Mouse (Mus musculus) olfactory bulb, adult 2 months (tissue): ENCODE results near the gene Plcxd2. TPM values are rescaled to one million over a fixed set of nuclear protein-coding genes. Genes with fewer than 3 reads are reported as not detected.

Experiments
- H3K27ac ChIP-seq: fragments of 200-500 bp; 2 replicates; pipeline ENCODE4 v1.5.1; 2012; ENCODE audit warnings: low read depth, low read length; ENCODE audit not compliant: insufficient read depth
- H3K4me1 ChIP-seq: fragments of 200-500 bp; 2 replicates; pipeline ENCODE4 v1.6.1; 2012; ENCODE audit warnings: low read length; ENCODE audit not compliant: control insufficient read depth, insufficient read depth
- H3K4me3 ChIP-seq: fragments of 200-500 bp; 2 replicates; pipeline ENCODE4 v1.5.1; 2012; ENCODE audit warnings: mild to moderate bottlenecking, low read depth, low read length, moderate library complexity; ENCODE audit not compliant: insufficient read depth
- CTCF ChIP-seq: fragments of 200-500 bp; IDR thresholded peaks from 2 replicates; pipeline ENCODE4 v1.5.1; 2012; ENCODE audit warnings: low read depth, mild to moderate bottlenecking, low read length, moderate library complexity; ENCODE audit not compliant: insufficient read depth
- POLR2A ChIP-seq: fragments of 200-500 bp; IDR thresholded peaks from 2 replicates; pipeline ENCODE4 v1.6.1; 2012; ENCODE audit warnings: mild to moderate bottlenecking, low read depth, low read length, moderate library complexity; ENCODE audit not compliant: insufficient read depth
- WGBS: fragments of 180-500 bp; shearing (Covaris S2); methylation state at CpG from one replicate; pipeline ENCODE4 v1.1.7; 2018; 5-methylcytosine and 5-hydroxymethylcytosine counted together
- polyA plus RNA-seq: library from polyadenylated mRNA; stranded (reverse); fragments of >200 nt; gene quantifications from 2 replicates; pipeline ENCODE4 v1.2.4, GENCODE M21; 2012; ENCODE audit warnings: low replicate concordance; ENCODE audit not compliant: missing spikeins, insufficient read depth, insufficient read length

Plcxd2 gene
- polyA plus RNA-seq, 1 experiment: not detected

DNA sequence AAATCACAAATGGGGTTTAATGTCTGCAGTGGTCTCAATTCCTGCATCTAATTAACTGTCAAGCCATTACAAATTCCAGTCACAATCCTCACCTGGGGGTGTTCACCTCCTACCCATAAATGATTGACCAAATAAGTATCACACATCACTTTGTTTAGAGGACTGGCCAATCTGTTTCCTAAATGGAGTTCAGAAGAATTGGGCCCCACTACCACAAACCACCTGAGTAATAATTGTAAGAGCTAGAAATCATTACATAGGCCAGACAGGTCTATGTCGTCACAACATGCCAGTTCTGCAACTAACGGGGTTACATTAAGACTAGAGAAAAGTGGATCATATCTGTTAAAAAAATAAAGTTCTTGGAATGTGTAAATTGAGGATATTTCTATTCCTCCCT lies 58.0 kb downstream of the Plcxd2 start:
- 90% methylated on average over 2 of the region's 2 CpGs for WGBS
- no peak overlapping the region for H3K4me3 ChIP-seq
- no peak overlapping the region for H3K27ac ChIP-seq
- H3K4me1 ChIP-seq: no peaks in the 10 kb centered on the region
- TF ChIP-seq CTCF (no peak), POLR2A (no peak)

DNA sequence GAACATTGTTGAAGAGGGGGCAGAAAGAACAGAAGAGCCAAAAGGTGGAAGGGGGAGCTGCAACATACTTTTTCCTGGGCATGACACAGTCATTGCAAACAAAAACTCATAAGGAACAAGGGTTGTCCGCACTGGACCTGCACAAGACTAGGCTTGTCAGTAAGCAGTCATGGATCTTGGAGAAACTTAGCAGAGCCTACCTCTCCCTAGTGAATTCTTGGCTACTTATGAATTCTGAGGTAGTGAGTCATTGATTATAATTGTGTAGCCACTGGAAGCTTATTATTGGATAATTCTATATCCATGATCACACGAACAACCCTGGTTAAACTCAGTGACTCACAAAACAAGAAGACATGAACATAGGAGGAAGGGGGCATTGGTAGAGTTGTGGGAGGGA lies 63.7 kb downstream of the Plcxd2 start:
- WGBS: 85% methylated on average over 2 of the region's 2 CpGs
- Histone ChIP-seq H3K27ac (no peak overlapping the region), H3K4me3 (no peak overlapping the region), H3K4me1 (no peaks in the 10 kb centered on the region)
- no peak for TF ChIP-seq CTCF
- TF ChIP-seq POLR2A: no peak

DNA sequence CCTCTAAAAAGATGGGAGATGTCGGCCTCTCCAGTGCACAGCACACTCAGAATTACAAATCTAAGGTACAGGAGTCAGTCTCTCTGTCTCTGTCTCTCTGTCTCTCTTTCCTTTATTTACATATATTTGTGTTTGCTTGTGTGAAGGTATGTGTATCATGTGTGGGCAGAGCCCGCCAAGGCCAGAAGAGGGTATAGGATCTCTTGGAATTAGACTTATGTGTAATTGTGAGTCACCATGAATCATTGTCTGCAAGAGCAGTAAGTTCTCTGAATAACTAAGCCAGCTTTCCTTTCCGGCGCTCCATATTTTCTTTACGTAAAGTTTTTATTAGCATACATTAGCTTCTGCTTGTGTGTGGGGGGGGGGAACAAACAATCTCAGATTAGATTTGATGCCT lies 64.4 kb downstream of the Plcxd2 start:
- H3K4me1 ChIP-seq: no peaks in the 10 kb centered on the region
- H3K27ac ChIP-seq: no peak overlapping the region
- 60% methylated on average over 5 of the region's 5 CpGs for WGBS
- no peak for TF ChIP-seq POLR2A
- TF ChIP-seq CTCF: no peak
- no peak overlapping the region for H3K4me3 ChIP-seq

DNA sequence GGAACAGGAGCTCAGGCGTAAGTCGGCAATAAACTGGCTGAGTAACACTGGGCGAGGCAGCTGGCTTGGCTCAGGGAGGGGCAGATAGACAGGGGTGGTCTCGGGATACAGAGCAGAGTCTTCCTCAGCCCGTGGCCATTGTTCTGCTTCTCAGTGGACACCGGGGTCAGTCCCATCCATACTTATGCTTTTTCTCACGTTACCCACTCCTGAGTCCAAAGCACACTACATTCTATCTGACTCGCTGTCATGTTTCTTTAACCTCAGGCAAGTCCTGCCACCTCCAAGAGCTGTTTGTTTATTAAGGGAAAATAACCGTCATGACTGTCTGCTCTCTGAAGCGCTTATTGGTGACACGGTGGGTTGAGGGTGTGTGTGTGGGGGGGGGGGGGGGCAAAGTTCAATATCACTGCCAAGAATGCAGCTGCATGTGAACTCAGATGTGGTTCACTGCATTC lies 64.8 kb downstream of the Plcxd2 start:
- H3K27ac ChIP-seq: no peak overlapping the region
- no peak overlapping the region for H3K4me3 ChIP-seq
- 70% methylated on average over 11 of the region's 11 CpGs for WGBS
- no peaks in the 10 kb centered on the region for H3K4me1 ChIP-seq
- no peak for TF ChIP-seq POLR2A
- TF ChIP-seq CTCF: no peak

DNA sequence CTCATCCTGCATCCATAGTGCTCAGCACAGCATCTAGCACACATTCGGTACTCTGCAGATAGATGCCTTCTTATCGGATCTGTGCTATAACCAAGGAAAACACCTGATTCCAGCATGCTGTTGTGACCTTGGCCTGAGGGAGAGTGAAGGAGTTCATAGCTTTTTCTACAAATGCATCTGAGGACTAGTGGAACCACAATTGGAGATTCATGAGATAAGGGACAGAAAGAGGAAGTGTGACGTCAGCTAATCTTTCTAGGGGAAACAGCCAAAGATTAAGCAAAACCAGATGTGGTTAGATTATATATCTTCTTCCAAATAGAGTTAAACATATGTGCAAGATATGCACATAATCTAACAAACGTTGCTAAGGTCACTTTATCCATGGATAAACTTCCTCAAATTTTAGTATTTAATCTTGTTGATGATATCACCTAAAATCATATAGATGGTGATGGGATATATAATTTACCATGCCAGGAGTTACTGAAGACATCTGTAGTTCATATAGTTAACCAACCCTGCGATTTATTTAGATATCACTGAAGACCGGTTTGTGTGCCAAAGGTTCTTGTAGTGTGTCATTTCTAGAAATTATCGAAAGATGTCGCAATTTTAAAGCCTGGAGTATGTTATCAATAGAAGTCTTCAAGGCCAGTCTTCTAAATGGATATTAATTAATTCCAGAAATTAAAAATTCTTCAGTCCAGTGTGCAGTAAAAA lies 67.7 kb downstream of the Plcxd2 start:
- TF ChIP-seq POLR2A (no peak), CTCF (no peak)
- WGBS: 91% methylated on average over 8 of the region's 8 CpGs
- Histone ChIP-seq H3K4me1 (no peaks in the 10 kb centered on the region), H3K27ac (no peak overlapping the region), H3K4me3 (no peak overlapping the region)

DNA sequence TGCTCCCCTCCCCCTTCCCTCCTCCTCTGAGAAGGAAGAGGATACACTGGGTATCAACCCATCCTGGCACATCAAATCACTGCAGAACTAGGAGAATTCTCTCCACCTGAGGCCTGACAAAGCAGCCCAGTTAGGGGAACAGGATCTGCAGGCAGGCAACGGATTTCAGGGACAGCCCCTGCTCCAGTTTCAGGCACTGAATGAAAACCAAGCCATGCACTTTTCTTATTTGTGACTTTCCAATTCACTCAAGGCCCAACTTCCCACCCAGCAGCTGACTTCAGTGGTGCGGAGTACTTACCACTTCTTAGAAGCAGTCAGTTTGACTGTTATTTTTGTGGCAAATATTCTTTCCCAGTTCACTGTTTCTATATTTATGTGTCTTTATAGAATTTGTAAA lies 69.3 kb downstream of the Plcxd2 start:
- H3K4me1 ChIP-seq: no peaks in the 10 kb centered on the region
- H3K27ac ChIP-seq: no peak overlapping the region
- TF ChIP-seq CTCF: no peak
- no peak for TF ChIP-seq POLR2A
- H3K4me3 ChIP-seq: no peak overlapping the region
- 78% methylated on average over 2 of the region's 2 CpGs for WGBS

DNA sequence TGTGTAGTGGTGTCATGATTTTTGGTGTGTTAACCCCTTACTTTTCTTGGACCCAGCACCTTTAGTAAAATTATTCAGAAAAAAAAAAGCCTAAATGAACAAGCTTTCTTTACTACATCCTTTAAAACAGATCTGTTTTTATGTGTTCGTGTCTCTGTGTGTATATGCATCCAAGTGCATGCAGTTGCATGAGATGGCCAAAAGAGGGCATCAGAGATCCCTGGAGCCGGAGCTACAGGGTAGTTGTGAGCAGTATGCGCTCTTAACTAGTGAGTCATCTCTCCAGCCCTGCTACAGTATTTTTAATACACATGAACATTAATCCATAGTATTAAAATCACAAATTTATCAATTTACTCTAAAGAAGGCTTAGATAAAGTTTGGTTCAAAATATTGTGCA lies 70.6 kb downstream of the Plcxd2 start:
- TF ChIP-seq POLR2A (no peak), CTCF (no peak)
- WGBS: 99% methylated on average over 3 of the region's 3 CpGs
- H3K4me1 ChIP-seq: no peaks in the 10 kb centered on the region
- no peak overlapping the region for H3K4me3 ChIP-seq
- no peak overlapping the region for H3K27ac ChIP-seq

DNA sequence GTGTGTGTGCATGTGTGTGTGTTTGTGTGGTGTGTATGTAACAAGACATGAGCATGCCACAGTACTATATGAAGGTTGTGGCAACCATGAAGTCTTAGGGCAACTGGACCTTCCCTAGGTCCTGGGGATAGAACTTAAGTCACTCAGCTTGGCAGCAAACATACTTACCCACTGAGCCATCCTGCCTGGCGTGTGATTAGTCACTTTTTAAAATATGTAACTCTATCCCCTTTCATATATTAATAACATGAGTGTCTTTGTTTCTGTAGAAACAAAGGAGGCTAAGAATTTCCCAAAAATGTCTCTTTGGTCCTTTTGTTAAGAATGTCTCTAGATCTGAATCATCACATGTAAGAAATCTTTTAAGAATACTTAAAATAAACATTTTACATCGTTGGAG lies 72.6 kb downstream of the Plcxd2 start:
- 60% methylated on average over 2 of the region's 2 CpGs for WGBS
- H3K4me1 ChIP-seq: no peaks in the 10 kb centered on the region
- TF ChIP-seq POLR2A (no peak), CTCF (no peak)
- no peak overlapping the region for H3K4me3 ChIP-seq
- no peak overlapping the region for H3K27ac ChIP-seq

DNA sequence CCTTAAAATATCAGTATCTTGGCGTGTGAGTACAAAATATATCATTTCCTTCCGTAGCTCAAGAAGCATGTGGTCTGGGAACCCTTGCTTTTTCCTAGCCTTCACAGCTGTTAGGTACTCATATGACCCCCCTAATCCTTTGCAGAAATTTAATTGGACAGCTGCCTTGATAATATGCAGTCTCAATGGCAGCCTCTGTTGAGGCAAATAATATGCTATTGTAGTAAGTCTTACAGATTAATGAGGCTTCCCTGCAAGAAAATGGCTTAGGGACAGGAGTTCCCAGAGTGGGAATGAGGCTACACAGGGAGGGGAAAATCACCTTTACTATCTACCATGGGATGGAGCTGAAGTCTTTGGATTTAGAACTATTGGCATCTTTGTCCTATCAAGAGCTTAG lies 73.5 kb downstream of the Plcxd2 start:
- Histone ChIP-seq H3K27ac (no peak overlapping the region), H3K4me3 (no peak overlapping the region), H3K4me1 (no peaks in the 10 kb centered on the region)
- no peak for TF ChIP-seq POLR2A
- no peak for TF ChIP-seq CTCF
- 56% methylated on average over 2 of the region's 2 CpGs for WGBS

DNA sequence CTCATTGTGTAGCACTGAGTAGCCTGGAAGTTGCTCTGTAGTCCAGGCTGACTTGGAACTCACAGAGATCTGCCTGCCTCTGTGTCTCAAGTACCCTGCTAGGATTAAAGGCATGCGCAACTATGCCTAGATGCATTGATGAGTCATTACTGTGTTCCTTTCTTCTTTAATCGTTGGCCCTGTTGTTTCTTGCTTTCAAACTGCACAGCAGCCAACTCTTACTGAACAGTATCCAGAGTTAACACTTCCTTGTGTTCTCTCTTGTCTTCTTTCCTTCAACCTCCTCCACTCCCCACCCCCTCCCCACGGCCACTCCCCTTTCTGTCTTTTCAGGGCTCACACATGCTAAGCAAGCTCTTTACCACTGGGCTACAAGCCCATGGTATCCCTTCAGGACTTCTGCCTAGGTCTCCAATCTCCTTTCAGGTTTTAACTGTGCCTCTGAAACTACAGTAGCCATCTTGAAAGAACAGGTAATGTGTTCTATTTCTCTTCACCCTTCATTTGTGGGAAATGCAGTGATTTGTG lies 74.0 kb downstream of the Plcxd2 start:
- 28% methylated on average over 3 of the region's 3 CpGs for WGBS
- H3K4me1 ChIP-seq: no peaks in the 10 kb centered on the region
- no peak for TF ChIP-seq POLR2A
- TF ChIP-seq CTCF: no peak
- no peak overlapping the region for H3K4me3 ChIP-seq
- H3K27ac ChIP-seq: 0 out of 2 replicates have a peak overlapping the region, but pooled peaks have one; percentile 3
